Mouse (Mus musculus) neural tube, embryonic 15.5 days (tissue): ENCODE data around the gene Etv6. TPM values are rescaled to one million over a fixed set of nuclear protein-coding genes. Genes with fewer than 3 reads are reported as not detected.
A peak's percentile ranks its signal among the peaks of the same experiment; 100 is the strongest.

Experiments
- ATAC-seq: fragments of 200-750 bp; cut with Nextera tagmentation; 2 replicates; pipeline ENCODE4 v1.8.0; 2017; ENCODE audit warnings: mild to moderate bottlenecking, moderate TSS enrichment, moderate library complexity; ENCODE audit not compliant: low FRiP score
- H3K27ac ChIP-seq: fragments of 300-500 bp; sonication (generic); replicated peaks from 2 replicates; pipeline ENCODE4 v1.5.1; 2015; ENCODE audit warnings: mild to moderate bottlenecking, inconsistent platforms
- H3K27me3 ChIP-seq: fragments of 300-500 bp; sonication (generic); replicated peaks from 2 replicates; pipeline ENCODE4 v1.6.1; 2015; ENCODE audit warnings: inconsistent platforms
- H3K36me3 ChIP-seq: fragments of 300-500 bp; sonication (generic); 2 replicates; pipeline ENCODE4 v1.6.1; 2015; ENCODE audit warnings: inconsistent platforms
- H3K4me1 ChIP-seq: fragments of 300-500 bp; sonication (generic); 2 replicates; pipeline ENCODE4 v1.6.1; 2015; ENCODE audit warnings: inconsistent platforms
- H3K4me2 ChIP-seq: fragments of 300-500 bp; sonication (generic); 2 replicates; pipeline ENCODE4 v1.6.1; 2015; ENCODE audit warnings: inconsistent platforms, mild to moderate bottlenecking, moderate library complexity
- H3K4me3 ChIP-seq: fragments of 300-500 bp; sonication (generic); replicated peaks from 2 replicates; pipeline ENCODE4 v1.5.1; 2015; ENCODE audit warnings: mild to moderate bottlenecking, inconsistent platforms
- H3K9ac ChIP-seq: fragments of 300-500 bp; sonication (generic); replicated peaks from 2 replicates; pipeline ENCODE4 v1.6.1; 2015; ENCODE audit warnings: mild to moderate bottlenecking, inconsistent platforms
- H3K9me3 ChIP-seq: fragments of 300-500 bp; sonication (generic); replicated peaks from 2 replicates; pipeline ENCODE4 v1.6.1; 2016; ENCODE audit warnings: inconsistent platforms
- WGBS: fragments of 180-500 bp; shearing (Covaris S2); methylation state at CpG from one replicate; pipeline ENCODE4 v1.1.7; 2015; ENCODE audit warnings: mixed read lengths; 5-methylcytosine and 5-hydroxymethylcytosine counted together
- polyA plus RNA-seq: library from polyadenylated mRNA; unstranded; fragments of >200 nt; fragmentation: Nextera tagmentation; extraction: Ambion mirVana; gene quantifications from 2 replicates; pipeline ENCODE4 v1.2.1, GENCODE M21; 2015

Gene Etv6
- polyA plus RNA-seq, 1 experiment from 2014 or later = 5.8 TPM

DNA sequence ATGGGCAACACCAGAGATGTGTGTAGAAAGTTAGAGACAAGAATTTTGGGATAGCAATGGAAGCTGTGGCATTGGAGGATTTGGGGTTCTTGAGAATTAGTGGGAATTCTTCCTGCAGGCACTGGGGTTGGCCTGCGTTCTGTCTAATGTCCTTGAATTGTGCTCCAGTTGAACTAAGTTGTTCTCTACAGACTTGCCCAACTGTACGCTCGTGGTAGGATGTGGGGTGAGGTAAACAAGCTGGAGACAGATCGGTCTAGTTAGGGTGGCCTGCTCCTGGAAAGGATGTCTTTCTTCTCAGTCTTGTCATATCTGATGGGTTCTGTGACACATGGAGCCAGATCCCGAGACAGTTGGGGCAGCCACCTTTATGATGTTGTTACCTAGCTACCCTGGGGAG, 45.4 kb downstream of the Etv6 start:
- Histone ChIP-seq H3K9ac (no peak overlapping the region), H3K27me3 (no peaks in the 10 kb centered on the region), H3K36me3 (no peaks in the 10 kb centered on the region), H3K4me2 (no peak overlapping the region), H3K27ac (no peak overlapping the region), H3K4me3 (no peak overlapping the region), H3K4me1 (0 out of 2 replicates have a peak, but pooled peaks cover 3% of the 10 kb centered on the region), H3K9me3 (no peaks in the 10 kb centered on the region)
- WGBS = 96% methylated on average over 5 of the region's 5 CpGs
- ATAC-seq = no peak

DNA sequence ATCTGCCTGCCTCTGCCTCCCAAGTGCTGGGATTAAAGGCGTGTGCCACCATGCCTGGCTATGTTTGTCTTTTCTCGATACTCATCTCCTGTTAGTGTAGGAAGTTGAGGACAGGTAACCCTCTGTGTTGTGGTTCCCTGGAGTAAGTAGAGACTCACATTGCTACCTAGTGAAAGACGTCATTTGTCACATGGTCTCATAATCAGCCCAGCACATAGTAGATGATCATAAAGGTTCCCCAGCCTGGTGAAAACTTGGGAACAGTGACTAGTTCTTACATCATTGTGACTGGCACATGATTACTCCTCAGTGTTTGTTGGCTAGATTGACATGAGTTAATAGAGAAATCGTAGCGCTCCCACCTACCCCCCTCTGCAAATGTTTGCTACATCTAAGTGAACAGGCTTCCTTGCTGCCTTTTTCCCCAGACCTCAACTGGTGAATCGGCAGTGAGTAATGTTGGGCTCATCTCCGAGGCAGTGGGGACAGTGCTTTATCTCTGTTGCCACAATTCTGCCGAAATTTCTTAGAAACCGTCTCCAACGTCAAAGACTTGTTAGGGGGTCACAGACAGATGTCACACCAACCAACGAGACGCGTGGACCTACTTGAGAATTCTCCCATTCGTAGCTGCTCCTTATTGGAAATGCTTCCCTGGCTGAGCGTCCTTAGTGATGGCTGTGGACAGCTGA, 46.9 kb downstream of the Etv6 start:
- no peaks in the 10 kb centered on the region for H3K36me3 ChIP-seq
- H3K4me3 ChIP-seq = no peak overlapping the region
- no peak overlapping the region for H3K9ac ChIP-seq
- no peak overlapping the region for H3K4me2 ChIP-seq
- WGBS = 90% methylated on average over 15 of the region's 15 CpGs
- H3K4me1 ChIP-seq = 0 out of 2 replicates have a peak, but pooled peaks cover 3% of the 10 kb centered on the region
- H3K9me3 ChIP-seq = no peaks in the 10 kb centered on the region
- no peak for ATAC-seq
- H3K27ac ChIP-seq = no peak overlapping the region
- H3K27me3 ChIP-seq = no peaks in the 10 kb centered on the region

DNA sequence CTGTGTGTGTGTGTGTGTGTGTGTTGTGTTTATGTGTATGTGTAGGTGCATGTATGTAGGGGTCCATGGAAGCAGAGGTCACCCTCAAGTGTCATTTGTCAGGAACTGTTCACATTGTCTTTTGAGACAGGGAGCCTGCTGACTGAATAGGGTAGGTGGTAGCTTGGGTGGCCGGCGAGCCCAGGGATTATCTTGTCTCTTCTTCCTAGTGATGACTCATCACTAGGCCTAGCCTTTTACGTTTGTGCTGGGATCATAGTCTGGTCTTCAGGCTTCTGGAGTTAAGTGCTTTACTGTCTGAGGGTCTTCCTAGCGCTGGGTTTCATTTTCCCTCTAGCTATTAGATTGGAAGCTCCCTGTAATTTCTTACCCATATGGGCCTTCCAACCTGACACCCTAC, 47.9 kb downstream of the Etv6 start:
- no peak for ATAC-seq
- Histone ChIP-seq H3K4me2 (no peak overlapping the region), H3K4me3 (no peak overlapping the region), H3K36me3 (no peaks in the 10 kb centered on the region), H3K27ac (no peak overlapping the region), H3K9ac (no peak overlapping the region), H3K27me3 (no peaks in the 10 kb centered on the region), H3K9me3 (no peaks in the 10 kb centered on the region), H3K4me1 (0 out of 2 replicates have a peak, but pooled peaks cover 3% of the 10 kb centered on the region)
- 95% methylated on average over 4 of the region's 4 CpGs for whole genome bisulfite sequencing

DNA sequence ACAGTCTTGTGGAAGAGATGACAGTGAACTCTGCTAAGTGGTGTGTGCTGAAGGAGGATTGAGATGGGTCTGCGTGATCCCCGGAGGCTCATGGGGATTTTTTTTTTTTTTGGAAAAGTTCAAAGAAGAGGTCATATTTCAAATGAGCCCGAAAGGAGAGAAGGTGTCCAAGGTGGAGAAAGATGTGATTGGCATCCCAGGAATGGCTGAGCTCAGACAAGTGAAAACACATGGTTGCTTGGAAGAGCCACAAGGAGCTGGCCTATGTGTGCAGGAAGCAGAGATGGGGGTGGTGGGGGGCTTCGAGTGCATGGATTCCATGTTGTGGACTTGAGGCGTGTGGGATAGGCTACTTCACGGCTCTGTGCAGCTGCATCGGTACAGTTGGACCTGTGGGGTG, 50.9 kb downstream of the Etv6 start:
- H3K36me3 ChIP-seq = no peaks in the 10 kb centered on the region
- ATAC-seq = no peak
- no peak overlapping the region for H3K4me3 ChIP-seq
- no peak overlapping the region for H3K9ac ChIP-seq
- peaks cover 7% of the 10 kb centered on the region; the same call in 1 of the 2 replicates for H3K4me1 ChIP-seq
- 92% methylated on average over 7 of the region's 7 CpGs for WGBS
- H3K27me3 ChIP-seq = no peaks in the 10 kb centered on the region
- no peak overlapping the region for H3K4me2 ChIP-seq
- no peaks in the 10 kb centered on the region for H3K9me3 ChIP-seq
- H3K27ac ChIP-seq = no peak overlapping the region

- ATAC-seq = no peak
- WGBS = 87% methylated on average over 4 of the region's 4 CpGs
- Histone ChIP-seq H3K9me3 (no peaks in the 10 kb centered on the region), H3K27ac (no peak overlapping the region), H3K36me3 (no peaks in the 10 kb centered on the region), H3K4me3 (no peak overlapping the region), H3K9ac (no peak overlapping the region), H3K27me3 (no peaks in the 10 kb centered on the region), H3K4me2 (no peak overlapping the region), H3K4me1 (peaks cover 7% of the 10 kb centered on the region; the same call in 1 of the 2 replicates)
These were observed 52.2 kb downstream of the Etv6 start for GRCm38 (mm10) chr6:134087709-134088108.

- H3K4me3 ChIP-seq = no peak overlapping the region
- H3K36me3 ChIP-seq = no peaks in the 10 kb centered on the region
- no peaks in the 10 kb centered on the region for H3K9me3 ChIP-seq
- WGBS = 86% methylated on average over 7 of the region's 7 CpGs
- no peak overlapping the region for H3K4me2 ChIP-seq
- H3K27me3 ChIP-seq = no peaks in the 10 kb centered on the region
- H3K27ac ChIP-seq = no peak overlapping the region
- no peak overlapping the region for H3K9ac ChIP-seq
- no peak for ATAC-seq
- peaks cover 7% of the 10 kb centered on the region; the same call in 1 of the 2 replicates for H3K4me1 ChIP-seq
These were observed 54.3 kb downstream of the Etv6 start for GRCm38 (mm10) chr6:134089671-134090377.

GRCm38 (mm10) chr6:134090378-134090692, 54.8 kb downstream of the Etv6 start:
- no peak overlapping the region for H3K4me3 ChIP-seq
- no peak for ATAC-seq
- H3K9ac ChIP-seq = no peak overlapping the region
- H3K36me3 ChIP-seq = no peaks in the 10 kb centered on the region
- 80% methylated on average over 4 of the region's 4 CpGs for WGBS
- peaks cover 7% of the 10 kb centered on the region; the same call in 1 of the 2 replicates for H3K4me1 ChIP-seq
- H3K27ac ChIP-seq = no peak overlapping the region
- no peaks in the 10 kb centered on the region for H3K27me3 ChIP-seq
- H3K4me2 ChIP-seq = no peak overlapping the region
- no peaks in the 10 kb centered on the region for H3K9me3 ChIP-seq

DNA sequence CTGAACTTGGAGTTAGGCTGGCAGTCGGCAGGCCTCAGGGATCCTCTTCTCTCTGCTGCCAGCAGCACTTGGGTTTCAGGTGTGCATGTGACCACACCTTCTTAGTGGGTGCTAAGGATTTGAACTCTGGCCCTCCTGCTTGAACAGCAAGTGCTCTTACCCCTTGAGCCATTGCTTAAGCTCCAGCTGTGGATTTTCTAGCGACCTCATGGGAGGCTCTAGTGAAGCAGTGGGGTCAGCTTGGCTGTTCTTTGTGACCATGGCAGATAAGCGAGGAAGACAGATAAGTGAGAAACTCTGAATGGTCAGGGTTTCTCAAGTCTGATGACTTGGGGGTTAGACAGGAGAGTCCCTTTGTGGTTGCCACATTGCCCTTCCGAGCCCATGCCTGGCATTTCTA, 55.4 kb downstream of the Etv6 start:
- Histone ChIP-seq H3K9ac (no peak overlapping the region), H3K36me3 (no peaks in the 10 kb centered on the region), H3K9me3 (no peaks in the 10 kb centered on the region), H3K27me3 (no peaks in the 10 kb centered on the region), H3K4me2 (no peak overlapping the region), H3K27ac (no peak overlapping the region), H3K4me1 (peaks cover 7% of the 10 kb centered on the region; the same call in 1 of the 2 replicates), H3K4me3 (no peak overlapping the region)
- ATAC-seq = no peak
- 95% methylated on average over 4 of the region's 4 CpGs for WGBS

DNA sequence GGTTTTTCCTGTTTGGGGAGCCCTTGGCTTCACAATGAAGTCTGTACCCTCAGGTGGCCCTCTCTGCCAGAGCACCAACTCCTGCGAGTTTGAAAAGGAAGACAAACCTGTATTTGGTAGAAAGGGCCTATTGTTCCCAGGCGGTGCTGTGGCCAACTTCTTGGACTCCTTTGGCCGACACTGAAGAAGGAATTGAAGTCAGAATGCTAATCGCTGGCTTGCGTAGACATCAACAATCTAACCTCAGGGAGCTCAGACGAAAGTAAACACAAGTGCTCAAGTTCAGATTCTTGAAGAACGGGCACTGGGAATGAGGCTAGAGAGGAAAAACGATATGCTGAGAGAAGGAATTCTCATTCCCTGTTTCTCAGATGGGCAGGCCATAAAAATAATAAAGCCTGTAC, 55.9 kb downstream of the Etv6 start:
- H3K4me3 ChIP-seq = no peak overlapping the region
- WGBS = 63% methylated on average over 8 of the region's 8 CpGs

GRCm38 (mm10) chr6:134094066-134094465, 58.6 kb downstream of the Etv6 start:
- peaks cover 7% of the 10 kb centered on the region; the same call in 1 of the 2 replicates for H3K4me1 ChIP-seq
- H3K9ac ChIP-seq = no peak overlapping the region
- no peaks in the 10 kb centered on the region for H3K27me3 ChIP-seq
- no peak overlapping the region for H3K27ac ChIP-seq
- no peak overlapping the region for H3K4me2 ChIP-seq
- no peak overlapping the region for H3K4me3 ChIP-seq
- H3K36me3 ChIP-seq = no peaks in the 10 kb centered on the region
- WGBS = 94% methylated on average over 5 of the region's 5 CpGs
- ATAC-seq = no peak
- H3K9me3 ChIP-seq = no peaks in the 10 kb centered on the region

More for the DNA sequence above, 55.9 kb downstream of the Etv6 start:
- Histone ChIP-seq H3K4me2 (no peak overlapping the region), H3K27ac (no peak overlapping the region), H3K4me1 (peaks cover 7% of the 10 kb centered on the region; the same call in 1 of the 2 replicates), H3K27me3 (no peaks in the 10 kb centered on the region), H3K9ac (no peak overlapping the region), H3K9me3 (no peaks in the 10 kb centered on the region), H3K36me3 (no peaks in the 10 kb centered on the region)
- no peak for ATAC-seq

DNA sequence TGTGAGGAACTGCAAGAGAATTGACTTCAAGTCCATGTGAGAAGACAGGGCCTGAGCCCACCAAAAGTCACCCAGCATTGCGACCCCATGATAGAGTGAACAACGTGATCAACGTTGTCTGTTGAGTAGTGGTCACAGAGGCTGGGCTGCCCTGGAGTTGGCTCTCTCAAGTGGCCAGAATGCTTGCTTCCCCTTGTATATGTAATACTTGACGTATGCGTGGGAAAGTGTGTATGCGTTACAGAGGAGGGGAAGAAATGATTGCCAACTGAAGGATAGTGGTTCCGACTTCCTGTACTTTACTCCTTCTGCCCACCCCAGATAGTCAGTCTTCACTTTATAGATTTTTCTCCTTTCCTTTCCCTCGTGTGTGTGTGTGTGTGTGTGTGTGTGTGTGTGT, 59.1 kb downstream of the Etv6 start:
- Histone ChIP-seq H3K9ac (no peak overlapping the region), H3K27ac (no peak overlapping the region), H3K4me1 (peaks cover 5% of the 10 kb centered on the region; the same call in 1 of the 2 replicates), H3K36me3 (no peaks in the 10 kb centered on the region), H3K4me3 (no peak overlapping the region), H3K27me3 (no peaks in the 10 kb centered on the region), H3K9me3 (no peaks in the 10 kb centered on the region), H3K4me2 (no peak overlapping the region)
- 94% methylated on average over 7 of the region's 8 CpGs for WGBS
- no peak for ATAC-seq

DNA sequence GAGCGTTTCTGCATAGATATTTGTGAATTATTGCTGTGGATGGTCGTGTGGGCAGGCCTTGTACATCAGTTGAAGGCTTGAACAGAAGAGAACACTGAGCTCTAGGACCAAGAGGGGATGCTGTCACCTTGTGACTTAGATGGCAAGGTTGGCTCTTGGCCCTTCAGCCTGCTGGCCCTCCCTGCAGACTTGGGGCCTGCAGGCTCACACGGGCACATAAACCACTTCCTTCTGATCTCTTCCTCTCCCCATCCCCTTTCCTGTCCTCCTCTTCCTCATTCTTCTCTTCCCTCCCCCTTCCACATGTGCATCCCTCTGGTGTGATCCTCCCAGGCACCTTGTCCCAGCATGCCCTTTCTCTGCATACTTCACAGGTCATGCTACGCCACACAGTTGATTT, 60.1 kb downstream of the Etv6 start:
- Histone ChIP-seq H3K4me1 (0 out of 2 replicates have a peak, but pooled peaks cover 3% of the 10 kb centered on the region), H3K36me3 (no peaks in the 10 kb centered on the region), H3K4me3 (no peak overlapping the region), H3K27ac (no peak overlapping the region), H3K4me2 (no peak overlapping the region), H3K9ac (no peak overlapping the region), H3K9me3 (no peaks in the 10 kb centered on the region), H3K27me3 (no peaks in the 10 kb centered on the region)
- WGBS = 74% methylated on average over 4 of the region's 4 CpGs
- 0 out of 2 replicates have a peak, but pooled peaks have one; percentile 45 for ATAC-seq
